Mouse (Mus musculus): ENCODE data around the gene Sync.

DNA sequence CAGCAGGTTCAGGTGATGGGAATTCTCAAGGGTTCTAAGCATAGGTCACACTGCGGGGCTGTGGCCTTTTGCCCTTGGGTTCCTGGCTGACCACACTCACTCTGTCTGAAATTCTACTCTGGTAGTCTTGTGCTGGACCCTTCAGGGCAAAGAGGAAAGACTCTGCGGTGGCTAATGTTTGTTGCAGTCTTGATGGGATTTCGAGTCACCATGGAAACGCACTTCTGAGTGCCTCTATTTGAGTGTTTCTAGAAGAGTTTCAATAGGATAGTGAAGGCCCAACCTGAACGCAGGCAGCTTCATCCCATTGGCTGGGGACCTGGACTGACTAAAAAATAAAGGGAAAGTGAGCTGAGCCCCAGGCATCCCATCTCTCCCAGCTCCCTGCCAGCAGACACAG is 20.6 kb upstream of the Sync start:
- TF ChIP-seq CTCF (IDR thresholded peaks at IDR 0.05; ENCODE audit: control insufficient read depth, insufficient read depth, insufficient read length) (no peak), USF1 (IDR thresholded peaks at IDR 0.05; ENCODE audit: low read depth) (no peak), CEBPB (IDR thresholded peaks at IDR 0.05; ENCODE audit: low read depth) (no peak), MAX (IDR thresholded peaks at IDR 0.05) (no peak), MYOG (IDR thresholded peaks at IDR 0.05; ENCODE audit: control insufficient read depth, extremely low read depth, insufficient read length) (no peak), FOSL1 (IDR thresholded peaks at IDR 0.05; ENCODE audit: insufficient read depth, low read length, poor library complexity, severe bottlenecking) (no peak)
